Mouse (Mus musculus): ENCODE measurements around the gene Peg12. TPM values are rescaled to one million over a fixed set of nuclear protein-coding genes. Genes with fewer than 3 reads are reported as not detected.

The Peg12 gene
- polyA plus RNA-seq, 1 experiment = 0.20 TPM

- TF ChIP-seq POLR2A (IDR thresholded peaks at IDR 0.05; ENCODE audit: control insufficient read depth, extremely low read depth, insufficient read depth, low read length, poor library complexity) (no peak), CTCF (IDR thresholded peaks at IDR 0.05; ENCODE audit: borderline replicate concordance, control insufficient read depth, extremely low read depth, insufficient read depth, low read length, poor library complexity) (no peak)
- no peaks in the 10 kb centered on the region for H3K27me3 ChIP-seq (ENCODE audit: control insufficient read depth, insufficient read depth, low read length)
- no peak overlapping the region for H3K27ac ChIP-seq (ENCODE audit: control insufficient read depth, insufficient read depth, low read length)
- no peaks in the 10 kb centered on the region for H3K36me3 ChIP-seq (ENCODE audit: control insufficient read depth, insufficient read depth, low read length)
- no peak for DNase-seq
- H3K4me1 ChIP-seq (replicated peaks; ENCODE audit: control insufficient read depth, insufficient read depth, low read length) = no peaks in the 10 kb centered on the region
- H3K4me3 ChIP-seq (ENCODE audit: control insufficient read depth, insufficient read depth, low read length) = no peak overlapping the region
Measured at GRCm38 (mm10) chr7:62445431-62446165, 18.7 kb downstream of the Peg12 start.

DNA sequence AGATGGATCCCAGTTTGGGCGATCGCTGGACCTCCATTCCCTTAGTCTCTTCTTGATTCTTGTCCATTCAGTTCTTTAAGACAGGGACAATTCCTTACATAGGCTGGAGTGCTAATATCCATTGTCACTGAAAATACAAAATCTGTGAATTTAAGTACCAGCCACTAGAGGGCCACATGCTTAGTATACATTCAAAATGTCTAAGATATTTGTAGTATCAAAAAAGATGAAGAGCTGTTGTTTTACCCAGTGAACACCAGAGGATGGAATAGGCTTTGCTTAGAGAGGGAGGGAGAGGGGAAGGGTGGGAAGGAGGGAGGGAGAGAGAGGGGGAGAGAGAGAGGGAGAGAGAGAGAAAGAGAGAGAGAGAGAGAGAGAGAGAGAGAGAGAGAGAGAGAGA lies 27.9 kb downstream of the Peg12 start:
- H3K36me3 ChIP-seq (ENCODE audit: control insufficient read depth, insufficient read depth, low read length) = no peaks in the 10 kb centered on the region
- H3K27me3 ChIP-seq (ENCODE audit: control insufficient read depth, insufficient read depth, low read length) = no peaks in the 10 kb centered on the region
- DNase-seq = no peak
- no peak for TF ChIP-seq CTCF (IDR thresholded peaks at IDR 0.05; ENCODE audit: borderline replicate concordance, control insufficient read depth, extremely low read depth, insufficient read depth, low read length, poor library complexity)
- TF ChIP-seq POLR2A (IDR thresholded peaks at IDR 0.05; ENCODE audit: control insufficient read depth, extremely low read depth, insufficient read depth, low read length, poor library complexity) = no peak
- H3K4me1 ChIP-seq (replicated peaks; ENCODE audit: control insufficient read depth, insufficient read depth, low read length) = no peaks in the 10 kb centered on the region
- no peak overlapping the region for H3K27ac ChIP-seq (ENCODE audit: control insufficient read depth, insufficient read depth, low read length)
- 44% methylated on average over 2 of the region's 2 CpGs for WGBS
- H3K4me3 ChIP-seq (ENCODE audit: control insufficient read depth, insufficient read depth, low read length) = no peak overlapping the region

GRCm38 (mm10) chr7:62433243-62433642 lies 31.1 kb downstream of the Peg12 start:
- H3K4me1 ChIP-seq (replicated peaks; ENCODE audit: control insufficient read depth, insufficient read depth, low read length) = no peaks in the 10 kb centered on the region
- H3K4me3 ChIP-seq (ENCODE audit: control insufficient read depth, insufficient read depth, low read length) = no peak overlapping the region
- H3K36me3 ChIP-seq (ENCODE audit: control insufficient read depth, insufficient read depth, low read length) = no peaks in the 10 kb centered on the region
- H3K27me3 ChIP-seq (ENCODE audit: control insufficient read depth, insufficient read depth, low read length) = no peaks in the 10 kb centered on the region
- TF ChIP-seq POLR2A (IDR thresholded peaks at IDR 0.05; ENCODE audit: control insufficient read depth, extremely low read depth, insufficient read depth, low read length, poor library complexity) (no peak), CTCF (IDR thresholded peaks at IDR 0.05; ENCODE audit: borderline replicate concordance, control insufficient read depth, extremely low read depth, insufficient read depth, low read length, poor library complexity) (no peak)
- WGBS = 37% methylated on average over 3 of the region's 3 CpGs
- H3K27ac ChIP-seq (ENCODE audit: control insufficient read depth, insufficient read depth, low read length) = no peak overlapping the region
- DNase-seq = no peak

DNA sequence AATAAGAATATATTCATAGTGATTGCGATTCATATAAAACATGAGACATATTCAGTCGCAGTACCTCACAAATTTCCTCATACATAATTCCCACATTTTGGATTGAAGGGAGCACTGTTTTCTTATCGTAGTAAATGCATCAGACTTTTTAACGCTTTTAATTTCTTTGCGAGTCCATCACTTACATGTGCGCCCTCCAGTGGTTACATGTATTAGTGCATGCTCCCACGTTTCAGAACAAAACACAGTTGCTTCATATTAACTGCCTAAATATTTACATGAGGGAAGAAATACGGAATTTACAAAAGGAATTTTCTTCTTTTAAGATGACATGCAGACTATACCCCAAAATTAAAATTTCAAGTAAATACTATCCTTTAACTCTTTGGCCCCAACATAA lies 36.0 kb downstream of the Peg12 start:
- H3K4me3 ChIP-seq (ENCODE audit: control insufficient read depth, insufficient read depth, low read length) = no peak overlapping the region
- H3K36me3 ChIP-seq (ENCODE audit: control insufficient read depth, insufficient read depth, low read length) = no peaks in the 10 kb centered on the region
- 20% methylated on average over 8 of the region's 8 CpGs for WGBS
- no peaks in the 10 kb centered on the region for H3K4me1 ChIP-seq (replicated peaks; ENCODE audit: control insufficient read depth, insufficient read depth, low read length)
- TF ChIP-seq POLR2A (IDR thresholded peaks at IDR 0.05; ENCODE audit: control insufficient read depth, extremely low read depth, insufficient read depth, low read length, poor library complexity) (no peak), CTCF (IDR thresholded peaks at IDR 0.05; ENCODE audit: borderline replicate concordance, control insufficient read depth, extremely low read depth, insufficient read depth, low read length, poor library complexity) (no peak)
- H3K27me3 ChIP-seq (ENCODE audit: control insufficient read depth, insufficient read depth, low read length) = no peaks in the 10 kb centered on the region
- no peak for DNase-seq
- no peak overlapping the region for H3K27ac ChIP-seq (ENCODE audit: control insufficient read depth, insufficient read depth, low read length)

DNA sequence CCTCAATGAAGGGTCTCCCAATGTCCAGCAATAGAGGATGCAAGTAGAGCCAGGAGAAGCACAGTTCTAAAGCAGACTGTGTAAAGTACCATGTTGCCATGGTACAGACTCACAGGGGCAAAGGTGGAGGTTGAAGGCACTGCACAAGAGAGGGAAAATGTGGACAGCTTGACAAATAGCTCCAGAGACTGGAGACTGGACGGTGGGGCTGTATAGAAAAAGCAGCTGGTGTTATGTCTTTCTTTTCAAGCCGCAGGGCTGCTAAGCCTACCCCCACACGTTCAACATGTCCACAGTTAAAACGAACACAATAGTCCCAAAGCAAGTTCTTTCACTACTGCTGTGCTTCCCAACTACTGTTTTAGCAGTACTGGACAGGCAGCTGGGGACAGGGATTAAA lies 41.1 kb downstream of the Peg12 start:
- no peak overlapping the region for H3K27ac ChIP-seq (ENCODE audit: control insufficient read depth, insufficient read depth, low read length)
- H3K4me1 ChIP-seq (replicated peaks; ENCODE audit: control insufficient read depth, insufficient read depth, low read length) = 0 out of 2 replicates have a peak, but pooled peaks cover 3% of the 10 kb centered on the region
- TF ChIP-seq POLR2A (IDR thresholded peaks at IDR 0.05; ENCODE audit: control insufficient read depth, extremely low read depth, insufficient read depth, low read length, poor library complexity) (no peak), CTCF (IDR thresholded peaks at IDR 0.05; ENCODE audit: borderline replicate concordance, control insufficient read depth, extremely low read depth, insufficient read depth, low read length, poor library complexity) (no peak)
- no peaks in the 10 kb centered on the region for H3K27me3 ChIP-seq (ENCODE audit: control insufficient read depth, insufficient read depth, low read length)
- DNase-seq = no peak
- WGBS = 56% methylated on average over 4 of the region's 4 CpGs
- H3K4me3 ChIP-seq (ENCODE audit: control insufficient read depth, insufficient read depth, low read length) = no peak overlapping the region
- no peaks in the 10 kb centered on the region for H3K36me3 ChIP-seq (ENCODE audit: control insufficient read depth, insufficient read depth, low read length)

GRCm38 (mm10) chr7:62420566-62420965 lies 43.7 kb downstream of the Peg12 start:
- no peak overlapping the region for H3K27ac ChIP-seq (ENCODE audit: control insufficient read depth, insufficient read depth, low read length)
- H3K27me3 ChIP-seq (ENCODE audit: control insufficient read depth, insufficient read depth, low read length) = no peaks in the 10 kb centered on the region
- TF ChIP-seq POLR2A (IDR thresholded peaks at IDR 0.05; ENCODE audit: control insufficient read depth, extremely low read depth, insufficient read depth, low read length, poor library complexity) (no peak), CTCF (IDR thresholded peaks at IDR 0.05; ENCODE audit: borderline replicate concordance, control insufficient read depth, extremely low read depth, insufficient read depth, low read length, poor library complexity) (no peak)
- H3K4me3 ChIP-seq (ENCODE audit: control insufficient read depth, insufficient read depth, low read length) = no peak overlapping the region
- no peaks in the 10 kb centered on the region for H3K36me3 ChIP-seq (ENCODE audit: control insufficient read depth, insufficient read depth, low read length)
- 82% methylated on average over 6 of the region's 6 CpGs for WGBS
- no peak for DNase-seq
- 0 out of 2 replicates have a peak, but pooled peaks cover 3% of the 10 kb centered on the region for H3K4me1 ChIP-seq (replicated peaks; ENCODE audit: control insufficient read depth, insufficient read depth, low read length)
